Mouse (Mus musculus): ENCODE data around the gene Neurod2. TPM values are rescaled to one million over a fixed set of nuclear protein-coding genes. Genes with fewer than 3 reads are reported as not detected.
A peak's percentile ranks its signal among the peaks of the same experiment; 100 is the strongest.

Neurod2 gene
- total RNA-seq, 2 experiments from 2014 or later, result not detected

GRCm38 (mm10) chr11:98320381-98320780 is 9.1 kb downstream of the Neurod2 start:
- no peak for DNase-seq
- intact Hi-C loops (cut with DNase I), result no loop called here

GRCm38 (mm10) chr11:98319944-98320343 is 9.5 kb downstream of the Neurod2 start:
- intact Hi-C loops (cut with DNase I), result no loop called here

GRCm38 (mm10) chr11:98319544-98319943 is 9.9 kb downstream of the Neurod2 start:
- intact Hi-C loops (cut with DNase I), result no loop called here
- no peak for DNase-seq

More at GRCm38 (mm10) chr11:98319944-98320343, 9.5 kb downstream of the Neurod2 start:
- no peak for DNase-seq

GRCm38 (mm10) chr11:98319120-98319519 is 10.3 kb downstream of the Neurod2 start:
- intact Hi-C loops (cut with DNase I), result no loop called here
- no peak for DNase-seq

- DNase-seq, result no peak
- intact Hi-C loops (cut with DNase I), result no loop called here
These were observed 10.9 kb downstream of the Neurod2 start for GRCm38 (mm10) chr11:98318421-98319116.

- DNase-seq, result no peak
- intact Hi-C loops (cut with DNase I), result no loop called here
These were observed 12.0 kb downstream of the Neurod2 start for GRCm38 (mm10) chr11:98317479-98317878.

- intact Hi-C loops (cut with DNase I), result no loop called here
- DNase-seq, result peak; percentile 78 to 84
These were observed 15.6 kb downstream of the Neurod2 start for GRCm38 (mm10) chr11:98313790-98314323.

GRCm38 (mm10) chr11:98298484-98299205 is 30.8 kb downstream of the Neurod2 start:
- intact Hi-C loops (cut with DNase I), result no loop called here

GRCm38 (mm10) chr11:98297778-98298177 is 31.7 kb downstream of the Neurod2 start:
- DNase-seq, result no peak
- intact Hi-C loops (cut with DNase I), result no loop called here

More at GRCm38 (mm10) chr11:98298484-98299205, 30.8 kb downstream of the Neurod2 start:
- peak; percentile 54 to 60 for DNase-seq

GRCm38 (mm10) chr11:98296916-98297315 is 32.5 kb downstream of the Neurod2 start:
- DNase-seq, result no peak
- intact Hi-C loops (cut with DNase I), result no loop called here

- intact Hi-C loops (cut with DNase I), result no loop called here
- DNase-seq, result peak in 1 of 2 experiments; percentile 30
These were observed 33.2 kb downstream of the Neurod2 start for GRCm38 (mm10) chr11:98296277-98296676.

- intact Hi-C loops (cut with DNase I), result loop anchor here (2.0 kb wide), 1 partner anchor 38 kb away; no protein-coding TSS in a partner anchor
- DNase-seq, result no peak
These were observed 34.3 kb downstream of the Neurod2 start for GRCm38 (mm10) chr11:98295013-98295585.

GRCm38 (mm10) chr11:98294188-98295012 is 35.0 kb downstream of the Neurod2 start:
- intact Hi-C loops (cut with DNase I), result loop anchor here (2.0 kb wide), 1 partner anchor 38 kb away; no protein-coding TSS in a partner anchor
- peak; percentile 76 to 80 for DNase-seq

GRCm38 (mm10) chr11:98293070-98293469 is 36.4 kb downstream of the Neurod2 start:
- intact Hi-C loops (cut with DNase I), result no loop called here
- no peak for DNase-seq

GRCm38 (mm10) chr11:98290906-98291305 is 38.5 kb downstream of the Neurod2 start:
- DNase-seq, result no peak
- intact Hi-C loops (cut with DNase I), result no loop called here

- intact Hi-C loops (cut with DNase I), result no loop called here
These were observed 39.6 kb downstream of the Neurod2 start for GRCm38 (mm10) chr11:98289873-98290272.

GRCm38 (mm10) chr11:98287961-98288360 is 41.5 kb downstream of the Neurod2 start:
- DNase-seq, result no peak
- intact Hi-C loops (cut with DNase I), result no loop called here

More at GRCm38 (mm10) chr11:98289873-98290272, 39.6 kb downstream of the Neurod2 start:
- no peak for DNase-seq

- intact Hi-C loops (cut with DNase I), result no loop called here
- no peak for DNase-seq
These were observed 41.9 kb downstream of the Neurod2 start for GRCm38 (mm10) chr11:98287531-98287930.

- intact Hi-C loops (cut with DNase I), result no loop called here
These were observed 44.1 kb downstream of the Neurod2 start for GRCm38 (mm10) chr11:98285368-98285767.

GRCm38 (mm10) chr11:98284230-98284629 is 45.2 kb downstream of the Neurod2 start:
- peak in 1 of 2 experiments; percentile 17 for DNase-seq
- intact Hi-C loops (cut with DNase I), result no loop called here

More at GRCm38 (mm10) chr11:98285368-98285767, 44.1 kb downstream of the Neurod2 start:
- DNase-seq, result no peak

All from heart, postnatal 14 days (tissue).